Mouse (Mus musculus) MEL (cell line): ENCODE measurements around the gene Pfdn6. TPM values are rescaled to one million over a fixed set of nuclear protein-coding genes. Genes with fewer than 3 reads are reported as not detected.

Experiments used
- DNase-seq: peaks from one replicate; pipeline ENCODE4 v3.0.0; 2011; ENCODE audit warnings: low read depth, low spot score
- H3K27ac ChIP-seq: 2 replicates; pipeline ENCODE4 v1.5.1; 2012; ENCODE audit warnings: low read depth, mild to moderate bottlenecking, control low read depth, low read length, moderate library complexity; ENCODE audit not compliant: control insufficient read depth
- H3K27me3 ChIP-seq, 2 experiments: fragments of 150-350 bp in 1 of 2; sonication (generic) in 1 of 2; 2 replicates each; pipeline ENCODE4 v1.6.1; 2012; ENCODE audit warnings: low read length in 2 of 2, mild to moderate bottlenecking in 2 of 2, improper control_type of control experiment in 1 of 2, moderate library complexity in 1 of 2; ENCODE audit not compliant: insufficient read depth in 2 of 2, control insufficient read depth in 1 of 2
- H3K36me3 ChIP-seq, 2 experiments: 2 replicates each; pipeline ENCODE4 v1.6.1; 2012 to 2014; ENCODE audit warnings: low read length in 2 of 2, improper control_type of control experiment in 1 of 2, inconsistent platforms in 1 of 2, mild to moderate bottlenecking in 1 of 2; ENCODE audit not compliant: insufficient read depth in 2 of 2, control insufficient read depth in 1 of 2
- H3K4me1 ChIP-seq, 2 experiments: fragments of 150-350 bp in 1 of 2; sonication (generic) in 1 of 2; 2 replicates each; pipeline ENCODE4 v1.6.1; 2012; ENCODE audit warnings: low read length in 2 of 2, improper control_type of control experiment in 1 of 2, mild to moderate bottlenecking in 1 of 2; ENCODE audit not compliant: insufficient read depth in 2 of 2, control insufficient read depth in 1 of 2
- H3K4me3 ChIP-seq, 2 experiments: fragments of 150-350 bp in 1 of 2; sonication (generic) in 1 of 2; 2 replicates each; pipeline ENCODE4 v1.5.1; 2012; ENCODE audit warnings: low read depth in 2 of 2, low read length in 2 of 2, mild to moderate bottlenecking in 2 of 2, moderate library complexity in 2 of 2, control low read depth in 1 of 2, improper control_type of control experiment in 1 of 2; ENCODE audit not compliant: control insufficient read depth in 1 of 2, insufficient read depth in 1 of 2
- H3K79me2 ChIP-seq: 2 replicates; pipeline ENCODE4 v1.6.1; 2012; ENCODE audit warnings: mild to moderate bottlenecking, low read length, moderate library complexity; ENCODE audit not compliant: control insufficient read depth, poor library complexity, insufficient read depth
- H3K9ac ChIP-seq: 2 replicates; pipeline ENCODE4 v1.6.1; 2012; ENCODE audit warnings: low read depth, mild to moderate bottlenecking, control low read depth, low read length, moderate library complexity; ENCODE audit not compliant: control insufficient read depth, poor library complexity, severe bottlenecking
- H3K9me3 ChIP-seq: fragments of 150-350 bp; sonication (generic); replicated peaks from 2 replicates; pipeline ENCODE4 v1.6.1; 2012; ENCODE audit warnings: mild to moderate bottlenecking, low read length, improper control_type of control experiment, moderate library complexity; ENCODE audit not compliant: insufficient read depth
- CHD1 ChIP-seq: IDR thresholded peaks from 2 replicates; pipeline ENCODE4 v1.6.1; 2012; ENCODE audit warnings: low read depth, mild to moderate bottlenecking, inconsistent platforms, low read length, improper control_type of control experiment
- EP300 ChIP-seq, 2 experiments: IDR thresholded peaks; 2 replicates each; pipeline ENCODE4 v1.6.1; 2011; ENCODE audit warnings: improper control_type of control experiment in 2 of 2, low read length in 2 of 2, low read depth in 1 of 2, mild to moderate bottlenecking in 1 of 2
- GABPA ChIP-seq: IDR thresholded peaks from 2 replicates; pipeline ENCODE4 v1.6.1; 2012; ENCODE audit warnings: low read depth, mild to moderate bottlenecking, inconsistent platforms, low read length, improper control_type of control experiment, moderate library complexity
- POLR2A ChIP-seq, 2 experiments: IDR thresholded peaks; 2 replicates each; pipeline ENCODE4 v1.6.1; 2011 to 2012; ENCODE audit warnings: low read length in 2 of 2, mild to moderate bottlenecking in 2 of 2, control low read depth in 1 of 2, improper control_type of control experiment in 1 of 2, low read depth in 1 of 2, moderate library complexity in 1 of 2; ENCODE audit not compliant: control insufficient read depth in 1 of 2, insufficient read depth in 1 of 2, poor library complexity in 1 of 2
- POLR2AphosphoS2 ChIP-seq: IDR thresholded peaks from 2 replicates; pipeline ENCODE4 v1.6.1; 2011; ENCODE audit warnings: low read length, improper control_type of control experiment
- POLR2AphosphoS5 ChIP-seq: IDR thresholded peaks from 2 replicates; pipeline ENCODE4 v1.6.1; 2012; ENCODE audit warnings: low read depth, borderline replicate concordance, mild to moderate bottlenecking, inconsistent platforms, low read length, moderate library complexity, mixed read lengths
- TAL1 ChIP-seq: IDR thresholded peaks from 2 replicates; pipeline ENCODE4 v1.6.1; 2012; ENCODE audit warnings: mild to moderate bottlenecking, inconsistent platforms, low read length, moderate library complexity, mixed read lengths
- TCF12 ChIP-seq: IDR thresholded peaks from 2 replicates; pipeline ENCODE4 v1.6.1; 2014; ENCODE audit warnings: low read depth, mild to moderate bottlenecking, inconsistent platforms, low read length, improper control_type of control experiment, moderate library complexity
- UBTF ChIP-seq: IDR thresholded peaks from 2 replicates; pipeline ENCODE4 v1.6.1; 2012; ENCODE audit warnings: low read depth, mild to moderate bottlenecking, inconsistent platforms, low read length, improper control_type of control experiment, moderate library complexity, borderline replicate concordance; ENCODE audit not compliant: insufficient read depth
- USF2 ChIP-seq, 2 experiments: IDR thresholded peaks; 2 replicates each; pipeline ENCODE4 v1.6.1; 2011 to 2012; ENCODE audit warnings: improper control_type of control experiment in 2 of 2, low read length in 2 of 2, borderline replicate concordance in 1 of 2, inconsistent platforms in 1 of 2, low read depth in 1 of 2, mild to moderate bottlenecking in 1 of 2; ENCODE audit not compliant: insufficient read depth in 1 of 2
- polyA plus RNA-seq, 2 experiments: library from polyadenylated mRNA; stranded (reverse) in 1 of 2; unstranded in 1 of 2; fragments of >175 nt in 1 of 2; fragments of >200 nt in 1 of 2; gene quantifications; 2 replicates each; pipeline versions ENCODE4 v1.2.1 to v1.2.4; 2012; ENCODE audit warnings: low replicate concordance in 2 of 2, low read depth in 1 of 2; ENCODE audit not compliant: insufficient read length in 2 of 2, insufficient read depth in 1 of 2, missing spikeins in 1 of 2
- total RNA-seq: library from RNA; depleted of rRNA; stranded (reverse); fragments of 300-350 nt; gene quantifications from 2 replicates; pipeline ENCODE4 v1.2.3, GENCODE M21; 2012

Pfdn6 gene
- total and polyA plus RNA-seq, 3 experiments: 222 to 239 TPM; not detected in 1

DNA sequence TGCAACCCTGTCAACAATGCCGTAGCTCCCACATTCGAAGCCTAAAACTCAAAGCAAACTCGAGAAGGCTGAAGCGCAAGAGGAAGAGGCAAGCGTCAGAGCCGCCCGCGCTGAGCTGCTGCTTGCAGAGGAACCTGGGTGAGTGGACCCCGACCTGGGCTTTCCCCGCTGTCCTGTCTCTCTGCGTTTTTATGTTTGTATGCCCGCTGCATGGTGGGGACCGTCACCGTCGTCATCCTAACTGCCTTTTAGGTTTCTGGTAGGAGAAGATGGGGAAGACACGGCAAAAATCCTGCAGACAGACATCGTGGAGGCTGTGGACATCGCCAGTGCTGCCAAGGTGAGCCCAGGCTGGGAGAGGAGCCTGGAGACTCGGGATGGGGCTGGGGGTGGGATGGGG, 1.2 kb upstream of the Pfdn6 start:
- H3K9ac ChIP-seq: peak overlapping the region; percentile 84
- H3K36me3 ChIP-seq: peaks cover 0 to 2% of the 10 kb centered on the region in 2 experiments; a peak in 2 of 4 replicates
- DNase-seq: no peak
- no peaks in the 10 kb centered on the region for H3K9me3 ChIP-seq
- peaks cover 0 to 3% of the 10 kb centered on the region in 2 experiments; a peak in 2 of 4 replicates for H3K4me1 ChIP-seq
- no peak for TF ChIP-seq USF2 (IDR thresholded peaks at IDR 0.05; ENCODE audit: borderline replicate concordance in 1 of 2, insufficient read depth in 1 of 2, low read depth in 1 of 2, low read length in 2 of 2)
- no peak for TF ChIP-seq POLR2A (IDR thresholded peaks at IDR 0.05; ENCODE audit: control insufficient read depth in 1 of 2, insufficient read depth in 1 of 2, low read depth in 1 of 2, low read length in 2 of 2, poor library complexity in 1 of 2)
- no peak for TF ChIP-seq CHD1
- no peak for TF ChIP-seq TCF12
- no peak for TF ChIP-seq EP300 (IDR thresholded peaks at IDR 0.05; ENCODE audit: low read depth in 1 of 2, low read length in 2 of 2)
- peaks cover 27% of the 10 kb centered on the region for H3K79me2 ChIP-seq
- H3K4me3 ChIP-seq: peak overlapping the region; percentile 73 to 77
- H3K27ac ChIP-seq: no peak overlapping the region
- no peaks in the 10 kb centered on the region for H3K27me3 ChIP-seq

- peaks cover 0 to 3% of the 10 kb centered on the region in 2 experiments; a peak in 2 of 4 replicates for H3K4me1 ChIP-seq
- no peak overlapping the region for H3K27ac ChIP-seq
- peak overlapping the region; percentile 84 for H3K9ac ChIP-seq
- no peaks in the 10 kb centered on the region; a peak in 2 of 4 replicates for H3K36me3 ChIP-seq
- no peaks in the 10 kb centered on the region for H3K27me3 ChIP-seq
- DNase-seq: peak; percentile 64
- TF ChIP-seq POLR2AphosphoS5 (no peak), GABPA (no peak), TAL1 (no peak), POLR2AphosphoS2 (no peak)
- H3K4me3 ChIP-seq: peak overlapping the region; percentile 73 to 77
- H3K79me2 ChIP-seq: peaks cover 27% of the 10 kb centered on the region
- H3K9me3 ChIP-seq: no peaks in the 10 kb centered on the region
These were observed 838 bp upstream of the Pfdn6 start for GRCm38 (mm10) chr17:33940981-33941380.

DNA sequence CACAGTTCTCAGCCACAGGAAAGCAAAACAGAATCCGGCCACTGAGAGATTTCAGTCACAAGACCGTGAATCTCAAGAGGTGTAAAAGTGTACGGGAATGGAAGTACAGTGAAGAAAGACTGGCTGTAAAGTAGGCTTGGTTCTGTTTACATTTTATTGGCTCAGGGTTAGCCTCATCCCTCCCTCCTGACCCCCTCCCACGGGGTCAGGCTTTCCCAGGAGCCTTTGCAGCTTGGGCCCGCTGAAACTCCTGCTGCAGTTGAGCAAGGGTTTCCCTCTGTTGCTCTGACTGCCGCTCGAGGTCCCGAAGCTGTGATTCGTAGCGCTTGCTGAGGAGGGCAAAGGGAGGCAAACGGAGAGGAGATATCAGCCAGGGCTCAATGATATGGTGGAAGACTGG, 1.4 kb downstream of the Pfdn6 start:
- Histone ChIP-seq H3K9me3 (no peaks in the 10 kb centered on the region), H3K4me3 (no peak overlapping the region), H3K36me3 (no peaks in the 10 kb centered on the region; a peak in 1 of 4 replicates), H3K79me2 (peaks cover 27% of the 10 kb centered on the region), H3K9ac (no peak overlapping the region), H3K4me1 (peaks cover 0 to 3% of the 10 kb centered on the region in 2 experiments; a peak in 2 of 4 replicates), H3K27me3 (no peaks in the 10 kb centered on the region), H3K27ac (no peak overlapping the region)
- TF ChIP-seq UBTF: no peak
- peak in 1 of 2 experiments; percentile 35; a peak in 1 of 4 replicates for TF ChIP-seq POLR2A (IDR thresholded peaks at IDR 0.05; ENCODE audit: control insufficient read depth in 1 of 2, insufficient read depth in 1 of 2, low read depth in 1 of 2, low read length in 2 of 2, poor library complexity in 1 of 2)
- no peak for DNase-seq
